Mouse (Mus musculus): Measurements from ENCODE around the gene Pnldc1. TPM values are rescaled to one million over a fixed set of nuclear protein-coding genes. Genes with fewer than 3 reads are reported as not detected.

Gene Pnldc1
- polyA plus RNA-seq, 1 experiment from 2014 or later: 1.7 TPM

DNA sequence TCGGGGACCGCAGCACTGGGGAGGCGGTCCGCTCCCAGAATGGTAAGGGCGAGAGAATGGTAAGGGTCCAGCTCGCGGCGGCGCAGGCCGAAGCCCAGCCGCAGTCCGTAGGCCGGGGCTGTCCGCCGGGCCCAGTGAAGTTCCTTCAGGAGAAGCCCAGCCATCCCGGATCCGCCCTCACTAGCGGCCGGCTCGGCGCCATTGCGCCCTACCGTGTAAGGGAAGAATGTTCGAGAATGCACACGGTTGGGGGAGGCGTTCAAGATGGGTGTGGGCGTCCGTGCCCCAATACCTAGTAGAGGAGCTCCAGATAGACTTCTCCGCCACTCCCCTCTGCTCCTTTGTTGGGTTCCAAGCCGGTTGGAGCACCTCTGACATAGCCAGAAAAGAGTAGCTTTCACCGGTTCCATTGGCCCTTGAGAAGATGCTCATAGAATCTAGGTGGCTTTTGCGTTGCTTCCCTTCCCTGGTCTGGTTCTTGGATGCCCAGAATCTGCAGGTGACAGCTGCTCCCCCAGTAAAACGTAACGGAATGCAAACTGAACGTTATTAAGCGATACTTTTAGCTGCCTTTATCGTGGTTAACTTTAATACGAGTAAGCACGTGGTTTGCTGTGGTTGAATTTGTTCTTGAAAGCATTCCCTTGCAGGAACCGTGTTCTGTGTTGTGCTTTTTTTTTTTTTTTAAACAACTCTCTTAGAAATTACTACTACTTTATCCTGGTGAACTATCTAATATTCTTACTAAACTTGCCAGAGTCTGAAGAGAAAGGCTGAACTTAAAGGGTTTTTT lies 6.8 kb upstream of the Pnldc1 start:
- Histone ChIP-seq H3K4me3 (ENCODE audit: low read depth, low read length) (peak overlapping the region; percentile 81), H3K9me3 (ENCODE audit: control insufficient read depth, low read length) (no peaks in the 10 kb centered on the region), H3K27ac (replicated peaks; ENCODE audit: low read depth, low read length) (peak overlapping the region; percentile 72), H3K27me3 (ENCODE audit: control insufficient read depth, insufficient read depth, low read length) (no peaks in the 10 kb centered on the region), H3K9ac (ENCODE audit: low read length) (peak overlapping the region; percentile 85), H3K4me1 (ENCODE audit: control insufficient read depth, insufficient read depth, low read length) (no peaks in the 10 kb centered on the region), H3K4me2 (ENCODE audit: low read depth, severe bottlenecking) (peak overlapping the region; percentile 69), H3K36me3 (ENCODE audit: control insufficient read depth, insufficient read depth, low read length) (peaks cover 31% of the 10 kb centered on the region)
- under 1% methylated on average over 40 of the region's 40 CpGs for WGBS
- ATAC-seq (ENCODE audit: insufficient number of reproducible peaks, low FRiP score, low TSS enrichment, low read depth): peak; percentile 74
- no peak for DNase-seq (ENCODE audit: low spot score)

DNA sequence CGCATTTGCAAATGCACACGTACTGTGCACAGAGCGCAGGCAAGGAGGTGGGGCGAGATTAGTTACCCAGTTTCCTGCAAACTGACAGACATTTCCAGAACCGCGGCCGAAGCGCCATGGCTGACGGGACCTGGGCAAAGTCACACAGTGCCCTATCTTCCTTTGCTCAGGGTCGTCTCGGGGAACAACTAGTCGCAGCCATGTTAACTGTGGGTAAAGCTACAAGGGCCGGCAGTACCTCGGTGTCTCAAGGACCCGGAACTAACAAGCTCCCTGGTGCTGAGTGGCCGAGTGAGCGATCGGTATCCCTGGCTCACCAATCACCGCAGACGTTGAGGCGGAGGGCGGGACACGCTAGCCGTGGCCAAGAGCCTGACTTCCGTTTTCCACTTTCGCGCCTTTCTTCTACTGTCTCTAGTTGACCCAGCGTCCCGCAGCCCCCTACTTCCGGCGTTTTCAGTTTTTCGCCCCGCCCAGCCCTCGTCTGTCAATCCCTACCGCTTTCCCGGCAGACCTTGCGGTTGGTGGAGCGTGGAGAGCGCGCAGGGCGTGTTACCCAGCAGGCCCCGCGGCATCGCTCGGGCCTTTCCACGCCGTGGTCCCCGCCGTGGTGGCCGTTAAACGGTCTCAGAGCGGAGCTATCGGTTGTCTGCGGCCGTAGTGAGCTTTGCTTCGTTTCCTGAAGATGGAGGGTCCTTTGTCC lies 6.0 kb upstream of the Pnldc1 start, which contains the start of gene Mrpl18:
Gene Mrpl18, minus strand, starts transcription at position 465 of the 703 bp plus-strand sequence.
- DNase-seq (ENCODE audit: low spot score) (peak; percentile 99), ATAC-seq (ENCODE audit: insufficient number of reproducible peaks, low FRiP score, low TSS enrichment, low read depth) (peak; percentile 99)
- Histone ChIP-seq H3K27me3 (ENCODE audit: control insufficient read depth, insufficient read depth, low read length) (no peaks in the 10 kb centered on the region), H3K4me3 (ENCODE audit: low read depth, low read length) (peak within 1 kb of the TSS; percentile 81), H3K36me3 (ENCODE audit: control insufficient read depth, insufficient read depth, low read length) (peaks cover 29% of the 10 kb centered on the region), H3K4me2 (ENCODE audit: low read depth, severe bottlenecking) (peak within 1 kb of the TSS; percentile 84), H3K27ac (replicated peaks; ENCODE audit: low read depth, low read length) (peak within 1 kb of the TSS; percentile 72), H3K4me1 (ENCODE audit: control insufficient read depth, insufficient read depth, low read length) (no peaks in the 10 kb centered on the region), H3K9me3 (ENCODE audit: control insufficient read depth, low read length) (no peaks in the 10 kb centered on the region), H3K9ac (ENCODE audit: low read length) (peak within 1 kb of the TSS; percentile 85)
- under 1% methylated on average over 56 of the region's 56 CpGs for WGBS

DNA sequence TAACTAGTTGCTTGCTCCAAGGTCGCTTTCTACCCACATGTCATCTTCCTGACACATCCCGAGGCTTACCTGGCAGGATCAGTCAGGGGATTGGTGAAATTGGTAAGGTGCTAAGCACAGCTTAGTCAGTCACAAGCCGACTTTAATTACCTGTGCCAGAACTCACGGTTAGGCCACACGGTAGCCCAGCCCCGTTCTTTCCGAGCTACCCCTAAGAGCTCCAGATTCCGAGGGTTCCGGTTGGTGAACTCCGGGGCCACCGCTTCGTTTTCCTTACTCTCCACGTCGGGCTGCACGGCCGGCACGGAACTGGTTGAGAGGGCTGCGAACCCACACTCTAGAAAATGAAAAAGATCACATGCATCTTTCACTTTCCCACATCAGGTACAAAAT lies 5.5 kb upstream of the Pnldc1 start, which contains the start of gene Tcp1:
Gene Tcp1, plus strand, starts transcription at position 214 of the 393 bp plus-strand sequence.
- no peaks in the 10 kb centered on the region for H3K27me3 ChIP-seq (ENCODE audit: control insufficient read depth, insufficient read depth, low read length)
- H3K4me3 ChIP-seq (ENCODE audit: low read depth, low read length): peak within 1 kb of the TSS; percentile 81
- H3K36me3 ChIP-seq (ENCODE audit: control insufficient read depth, insufficient read depth, low read length): peaks cover 31% of the 10 kb centered on the region
- under 1% methylated on average over 18 of the region's 18 CpGs for WGBS
- no peaks in the 10 kb centered on the region for H3K4me1 ChIP-seq (ENCODE audit: control insufficient read depth, insufficient read depth, low read length)
- H3K9me3 ChIP-seq (ENCODE audit: control insufficient read depth, low read length): no peaks in the 10 kb centered on the region
- peak within 1 kb of the TSS; percentile 72 for H3K27ac ChIP-seq (replicated peaks; ENCODE audit: low read depth, low read length)
- no peak for ATAC-seq (ENCODE audit: insufficient number of reproducible peaks, low FRiP score, low TSS enrichment, low read depth)
- peak within 1 kb of the TSS; percentile 85 for H3K9ac ChIP-seq (ENCODE audit: low read length)
- H3K4me2 ChIP-seq (ENCODE audit: low read depth, severe bottlenecking): peak within 1 kb of the TSS; percentile 84
- DNase-seq (ENCODE audit: low spot score): no peak

DNA sequence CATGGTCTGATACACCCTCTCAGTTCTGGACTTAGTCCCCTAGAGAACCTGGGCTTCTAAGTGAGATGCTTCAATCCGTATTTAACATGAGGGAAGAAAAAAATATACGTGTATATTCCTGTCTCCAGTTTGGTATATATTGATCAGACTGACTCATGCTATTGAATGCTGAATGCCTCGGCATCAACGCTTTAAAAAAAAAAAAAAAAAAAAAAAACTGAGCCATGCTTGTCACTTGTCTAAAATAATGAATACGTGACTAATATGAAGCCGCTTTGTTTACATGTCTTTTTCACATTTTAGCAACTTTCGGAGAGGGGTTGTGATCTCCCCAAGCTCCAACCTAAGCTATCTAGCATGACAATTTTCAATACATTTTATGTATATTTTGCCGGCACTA lies 361 bp upstream of the Pnldc1 start:
- Histone ChIP-seq H3K4me3 (ENCODE audit: low read depth, low read length) (no peak overlapping the region), H3K4me2 (ENCODE audit: low read depth, severe bottlenecking) (no peak overlapping the region), H3K9ac (ENCODE audit: low read length) (no peak overlapping the region), H3K27me3 (ENCODE audit: control insufficient read depth, insufficient read depth, low read length) (no peaks in the 10 kb centered on the region), H3K27ac (replicated peaks; ENCODE audit: low read depth, low read length) (no peak overlapping the region), H3K4me1 (ENCODE audit: control insufficient read depth, insufficient read depth, low read length) (no peaks in the 10 kb centered on the region), H3K36me3 (ENCODE audit: control insufficient read depth, insufficient read depth, low read length) (peaks cover 18% of the 10 kb centered on the region), H3K9me3 (ENCODE audit: control insufficient read depth, low read length) (no peaks in the 10 kb centered on the region)
- 89% methylated on average over 8 of the region's 8 CpGs for WGBS
- ATAC-seq (ENCODE audit: insufficient number of reproducible peaks, low FRiP score, low TSS enrichment, low read depth) (no peak), DNase-seq (ENCODE audit: low spot score) (no peak)

DNA sequence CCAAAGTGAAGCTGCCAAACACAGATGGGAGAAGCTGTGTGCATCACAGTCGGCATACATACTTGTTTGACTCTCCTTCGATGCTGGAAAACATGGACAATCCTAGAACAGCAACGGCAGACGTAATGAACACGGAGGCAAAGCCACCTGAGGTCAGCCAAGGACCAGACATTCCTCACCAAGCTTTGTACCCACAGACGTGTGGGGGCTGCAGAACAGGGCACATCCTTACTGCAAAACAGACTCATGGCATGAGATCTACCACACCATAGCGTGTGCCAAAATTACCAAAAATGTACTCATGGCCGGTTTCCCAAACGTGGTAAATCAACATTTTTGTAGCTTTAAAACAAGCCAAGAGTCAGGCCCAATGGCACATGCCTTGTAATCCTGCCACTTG lies 3.6 kb downstream of the Pnldc1 start:
- Histone ChIP-seq H3K4me3 (ENCODE audit: low read depth, low read length) (no peak overlapping the region), H3K27me3 (ENCODE audit: control insufficient read depth, insufficient read depth, low read length) (no peaks in the 10 kb centered on the region), H3K4me2 (ENCODE audit: low read depth, severe bottlenecking) (no peak overlapping the region), H3K4me1 (ENCODE audit: control insufficient read depth, insufficient read depth, low read length) (no peaks in the 10 kb centered on the region), H3K36me3 (ENCODE audit: control insufficient read depth, insufficient read depth, low read length) (peaks cover 10% of the 10 kb centered on the region; the same call in 1 of the 2 replicates), H3K27ac (replicated peaks; ENCODE audit: low read depth, low read length) (no peak overlapping the region), H3K9me3 (ENCODE audit: control insufficient read depth, low read length) (no peaks in the 10 kb centered on the region), H3K9ac (ENCODE audit: low read length) (no peak overlapping the region)
- WGBS: 96% methylated on average over 9 of the region's 9 CpGs
- DNase-seq (ENCODE audit: low spot score): no peak
- no peak for ATAC-seq (ENCODE audit: insufficient number of reproducible peaks, low FRiP score, low TSS enrichment, low read depth)

DNA sequence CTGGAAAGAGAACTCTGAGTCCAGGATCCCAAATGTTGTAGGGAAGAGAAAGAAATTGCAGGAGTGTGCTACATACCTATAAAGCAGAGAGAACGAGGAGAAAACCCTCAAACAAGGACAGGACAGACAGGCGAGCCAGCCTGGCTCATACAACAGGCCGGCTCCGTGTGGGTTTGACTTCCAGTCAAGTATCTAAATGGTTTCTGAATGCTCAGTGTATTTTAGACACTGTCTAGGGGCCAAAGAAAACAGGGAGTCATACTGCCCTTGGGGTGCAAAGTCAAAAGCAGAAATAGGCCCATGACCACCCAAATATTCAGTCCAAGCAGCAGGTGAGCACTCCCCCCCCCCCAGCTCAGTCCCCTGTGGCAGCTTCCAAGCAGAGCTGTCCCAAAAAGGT lies 4.2 kb downstream of the Pnldc1 start:
- WGBS: 80% methylated on average over 4 of the region's 4 CpGs
- no peak for ATAC-seq (ENCODE audit: insufficient number of reproducible peaks, low FRiP score, low TSS enrichment, low read depth)
- peaks cover 9% of the 10 kb centered on the region; the same call in 1 of the 2 replicates for H3K36me3 ChIP-seq (ENCODE audit: control insufficient read depth, insufficient read depth, low read length)

DNA sequence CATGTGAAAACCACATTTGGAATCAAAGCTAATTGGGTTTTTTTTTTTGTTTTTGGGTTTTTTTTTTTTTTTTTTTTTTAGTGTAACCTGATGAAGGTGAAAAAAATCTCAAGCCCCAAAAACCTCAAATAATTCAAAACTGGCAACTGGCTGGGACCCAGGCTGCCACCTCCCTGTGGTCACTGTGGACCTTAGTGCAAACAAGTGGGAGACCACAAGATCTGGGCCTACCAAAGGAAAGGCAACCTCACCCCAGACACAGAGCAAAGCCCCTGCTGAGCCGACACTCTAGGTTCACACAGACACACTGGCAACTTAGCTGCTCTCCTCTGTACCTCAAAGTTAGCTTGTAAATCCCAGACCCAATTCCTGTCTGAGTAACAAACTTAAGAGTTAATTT lies 5.7 kb downstream of the Pnldc1 start:
- no peaks in the 10 kb centered on the region for H3K27me3 ChIP-seq (ENCODE audit: control insufficient read depth, insufficient read depth, low read length)
- DNase-seq (ENCODE audit: low spot score) (no peak), ATAC-seq (ENCODE audit: insufficient number of reproducible peaks, low FRiP score, low TSS enrichment, low read depth) (no peak)
- no peak overlapping the region for H3K4me2 ChIP-seq (ENCODE audit: low read depth, severe bottlenecking)
- 70% methylated on average over 1 of the region's 1 CpGs for WGBS
- no peak overlapping the region for H3K9ac ChIP-seq (ENCODE audit: low read length)
- H3K4me3 ChIP-seq (ENCODE audit: low read depth, low read length): no peak overlapping the region
- no peak overlapping the region for H3K27ac ChIP-seq (replicated peaks; ENCODE audit: low read depth, low read length)
- H3K36me3 ChIP-seq (ENCODE audit: control insufficient read depth, insufficient read depth, low read length): peaks cover 6% of the 10 kb centered on the region; the same call in 1 of the 2 replicates
- no peaks in the 10 kb centered on the region for H3K4me1 ChIP-seq (ENCODE audit: control insufficient read depth, insufficient read depth, low read length)
- no peaks in the 10 kb centered on the region for H3K9me3 ChIP-seq (ENCODE audit: control insufficient read depth, low read length)

More for the DNA sequence above, 4.2 kb downstream of the Pnldc1 start:
- Histone ChIP-seq H3K27me3 (ENCODE audit: control insufficient read depth, insufficient read depth, low read length) (no peaks in the 10 kb centered on the region), H3K27ac (replicated peaks; ENCODE audit: low read depth, low read length) (no peak overlapping the region), H3K4me2 (ENCODE audit: low read depth, severe bottlenecking) (no peak overlapping the region), H3K4me1 (ENCODE audit: control insufficient read depth, insufficient read depth, low read length) (no peaks in the 10 kb centered on the region), H3K9ac (ENCODE audit: low read length) (no peak overlapping the region), H3K9me3 (ENCODE audit: control insufficient read depth, low read length) (no peaks in the 10 kb centered on the region), H3K4me3 (ENCODE audit: low read depth, low read length) (no peak overlapping the region)
- no peak for DNase-seq (ENCODE audit: low spot score)
